Mouse (Mus musculus) bone marrow, adult 2 months (tissue): ENCODE measurements around the gene Gm20379.

Source experiments
- CTCF ChIP-seq: fragments of 200-500 bp; IDR thresholded peaks from 2 replicates; pipeline ENCODE4 v1.5.1; 2011; ENCODE audit warnings: low read length, control low read depth; ENCODE audit not compliant: control insufficient read depth, insufficient read depth
- POLR2A ChIP-seq: fragments of 200-500 bp; IDR thresholded peaks from 2 replicates; pipeline ENCODE4 v1.6.1; 2011; ENCODE audit warnings: low read depth, mild to moderate bottlenecking, control low read depth, low read length, borderline replicate concordance; ENCODE audit not compliant: control insufficient read depth

GRCm38 (mm10) chr13:92303062-92303948 lies 2.5 kb upstream of the Gm20379 start:
- no peak for TF ChIP-seq CTCF
- no peak for TF ChIP-seq POLR2A
